Mouse (Mus musculus): ENCODE results near the gene Ercc6l. TPM values are rescaled to one million over a fixed set of nuclear protein-coding genes. Genes with fewer than 3 reads are reported as not detected.

Gene Ercc6l
- polyA plus RNA-seq, 1 experiment from 2014 or later: 24.9 TPM

Other genes with a start within 250 kb of the Ercc6l start
- gene Rtl5, start 85.8 kb downstream of the Ercc6l start, polyA plus RNA-seq (2016; fragmentation: Nextera tagmentation; extraction: Ambion mirVana): 3.5 and 4.4 TPM in 2 replicates
- gene Pin4, start 37.6 kb downstream of the Ercc6l start, polyA plus RNA-seq (2016; fragmentation: Nextera tagmentation; extraction: Ambion mirVana): 78.2 and 79.9 TPM in 2 replicates
- 716 and 744 TPM in 2 replicates for gene Rps4x, start 32.3 kb upstream of the Ercc6l start, polyA plus RNA-seq (2016; fragmentation: Nextera tagmentation; extraction: Ambion mirVana)
- 24.4 and 25.0 TPM in 2 replicates for gene Cited1, start 95.1 kb upstream of the Ercc6l start, polyA plus RNA-seq (2016; fragmentation: Nextera tagmentation; extraction: Ambion mirVana)

All from forebrain, embryonic 10.5 days (tissue).